Mouse (Mus musculus): ENCODE measurements at regions not wholly inside any gene's neighbourhood (a gene's known extent, or its start where the extent isn't known, plus 50 kb on each side); places are given as distances from the start of the nearest gene placed in this dataset.
"Not testable (repeated sequence)": the region's sequence is repeated elsewhere in the genome, so short reads cannot be mapped to it uniquely, and the experiment has no call there.

GRCm38 (mm10) chr10:72298824-72299551 is 355.7 kb upstream of the Zwint start:
- no peak for DNase-seq (ENCODE audit: low spot score)

GRCm38 (mm10) chr10:72309045-72309444 is 345.6 kb upstream of the Zwint start:
- DNase-seq (ENCODE audit: low spot score), result not testable (repeated sequence)

- no peak for DNase-seq (ENCODE audit: low spot score)
These were observed 336.3 kb upstream of the Zwint start for GRCm38 (mm10) chr10:72318308-72318707.

GRCm38 (mm10) chr10:72320307-72320706 is 334.3 kb upstream of the Zwint start:
- no peak for DNase-seq (ENCODE audit: low spot score)

GRCm38 (mm10) chr10:72326624-72327023 is 328.0 kb upstream of the Zwint start:
- DNase-seq (ENCODE audit: low spot score), result no peak

GRCm38 (mm10) chr10:72347253-72347652 is 307.4 kb upstream of the Zwint start:
- no peak for DNase-seq (ENCODE audit: low spot score)

- DNase-seq (ENCODE audit: low spot score), result no peak
These were observed 306.5 kb upstream of the Zwint start for GRCm38 (mm10) chr10:72347949-72348663.

GRCm38 (mm10) chr10:72352810-72353209 is 301.8 kb upstream of the Zwint start:
- no peak for DNase-seq (ENCODE audit: low spot score)

- DNase-seq (ENCODE audit: low spot score), result no peak
These were observed 301.1 kb upstream of the Zwint start for GRCm38 (mm10) chr10:72353515-72353914.

- peak; percentile 4 for DNase-seq (ENCODE audit: low spot score)
These were observed 271.3 kb upstream of the Zwint start for GRCm38 (mm10) chr10:72383351-72383750.

GRCm38 (mm10) chr10:72384826-72385225 is 269.8 kb upstream of the Zwint start:
- DNase-seq (ENCODE audit: low spot score), result no peak

GRCm38 (mm10) chr10:72391397-72391796 is 263.2 kb upstream of the Zwint start:
- peak; percentile 30 for DNase-seq (ENCODE audit: low spot score)

- no peak for DNase-seq (ENCODE audit: low spot score)
These were observed 261.2 kb upstream of the Zwint start for GRCm38 (mm10) chr10:72393279-72394041.

GRCm38 (mm10) chr10:72394367-72394766 is 260.3 kb upstream of the Zwint start:
- no peak for DNase-seq (ENCODE audit: low spot score)

GRCm38 (mm10) chr10:72403290-72403689 is 251.4 kb upstream of the Zwint start:
- DNase-seq (ENCODE audit: low spot score), result no peak

GRCm38 (mm10) chr10:72410305-72410704 is 244.3 kb upstream of the Zwint start:
- no peak for DNase-seq (ENCODE audit: low spot score)

- no peak for DNase-seq (ENCODE audit: low spot score)
These were observed 243.0 kb upstream of the Zwint start for GRCm38 (mm10) chr10:72411670-72412069.

- no peak for DNase-seq (ENCODE audit: low spot score)
These were observed 200.0 kb upstream of the Zwint start for GRCm38 (mm10) chr10:72454629-72455028.

GRCm38 (mm10) chr10:72484315-72484714 is 170.3 kb upstream of the Zwint start:
- no peak for DNase-seq (ENCODE audit: low spot score)

GRCm38 (mm10) chr10:72532431-72532830 is 122.2 kb upstream of the Zwint start:
- no peak for DNase-seq (ENCODE audit: low spot score)

- no peak for DNase-seq (ENCODE audit: low spot score)
These were observed 121.2 kb upstream of the Zwint start for GRCm38 (mm10) chr10:72533427-72533826.

- no peak for DNase-seq (ENCODE audit: low spot score)
These were observed 120.8 kb upstream of the Zwint start for GRCm38 (mm10) chr10:72533859-72534258.

GRCm38 (mm10) chr10:72549564-72549963 is 105.1 kb upstream of the Zwint start:
- DNase-seq (ENCODE audit: low spot score), result no peak

Measured in embryo, embryonic 10.5 days (tissue).